Mouse (Mus musculus): ENCODE results near the gene Nxph4. TPM values are rescaled to one million over a fixed set of nuclear protein-coding genes. Genes with fewer than 3 reads are reported as not detected.
A peak's percentile ranks its signal among the peaks of the same experiment; 100 is the strongest.

Nxph4 gene
- 4.3 and 4.4 TPM in 2 replicates for polyA plus RNA-seq (2015; fragmentation: Nextera tagmentation; extraction: Ambion mirVana)

- ATAC-seq, result peak; percentile 38
- Histone ChIP-seq H3K27ac (ENCODE audit: low read length) (no peak within 1 kb of the TSS), H3K4me1 (ENCODE audit: control insufficient read depth, insufficient read depth, low read length) (peaks cover 14% of the 10 kb centered on the region), H3K9ac (ENCODE audit: low read depth, low read length) (peak within 1 kb of the TSS; percentile 59), H3K27me3 (replicated peaks; ENCODE audit: control insufficient read depth, insufficient read depth, low read length) (peaks cover 76% of the 10 kb centered on the region), H3K36me3 (ENCODE audit: control insufficient read depth, insufficient read depth, low read length) (peaks cover 5% of the 10 kb centered on the region; the same call in 1 of the 2 replicates), H3K4me2 (ENCODE audit: low read depth, low read length) (peak within 1 kb of the TSS; percentile 92), H3K4me3 (ENCODE audit: low read length) (peak within 1 kb of the TSS; percentile 56), H3K9me3 (ENCODE audit: control insufficient read depth, low read length) (no peaks in the 10 kb centered on the region)
- WGBS, result under 1% methylated on average over 70 of the region's 78 CpGs
Observed at GRCm38 (mm10) chr10:127534036-127534928, at the start of gene Nxph4. Gene Nxph4 (minus strand): TSS chr10:127534559.

GRCm38 (mm10) chr10:127583649-127584048 is 49.3 kb upstream of the Nxph4 start:
- no peak overlapping the region for H3K4me3 ChIP-seq (ENCODE audit: low read length)
- no peaks in the 10 kb centered on the region for H3K9me3 ChIP-seq (ENCODE audit: control insufficient read depth, low read length)
- H3K27ac ChIP-seq (ENCODE audit: low read length), result no peak overlapping the region
- H3K9ac ChIP-seq (ENCODE audit: low read depth, low read length), result no peak overlapping the region
- no peaks in the 10 kb centered on the region for H3K27me3 ChIP-seq (replicated peaks; ENCODE audit: control insufficient read depth, insufficient read depth, low read length)
- peaks cover 12% of the 10 kb centered on the region for H3K36me3 ChIP-seq (ENCODE audit: control insufficient read depth, insufficient read depth, low read length)
- no peak overlapping the region for H3K4me2 ChIP-seq (ENCODE audit: low read depth, low read length)
- peaks cover 2% of the 10 kb centered on the region; the same call in 1 of the 2 replicates for H3K4me1 ChIP-seq (ENCODE audit: control insufficient read depth, insufficient read depth, low read length)
- 60% methylated on average over 8 of the region's 8 CpGs for WGBS
- peak; percentile 82 for ATAC-seq

GRCm38 (mm10) chr10:127581291-127581690 is 46.9 kb upstream of the Nxph4 start:
- no peak for ATAC-seq
- Histone ChIP-seq H3K9me3 (ENCODE audit: control insufficient read depth, low read length) (no peaks in the 10 kb centered on the region), H3K27ac (ENCODE audit: low read length) (no peak overlapping the region), H3K4me2 (ENCODE audit: low read depth, low read length) (no peak overlapping the region), H3K9ac (ENCODE audit: low read depth, low read length) (no peak overlapping the region), H3K27me3 (replicated peaks; ENCODE audit: control insufficient read depth, insufficient read depth, low read length) (no peaks in the 10 kb centered on the region), H3K4me1 (ENCODE audit: control insufficient read depth, insufficient read depth, low read length) (peaks cover 2% of the 10 kb centered on the region; the same call in 1 of the 2 replicates), H3K36me3 (ENCODE audit: control insufficient read depth, insufficient read depth, low read length) (peaks cover 13% of the 10 kb centered on the region), H3K4me3 (ENCODE audit: low read length) (no peak overlapping the region)
- 92% methylated on average over 9 of the region's 9 CpGs for WGBS

DNA sequence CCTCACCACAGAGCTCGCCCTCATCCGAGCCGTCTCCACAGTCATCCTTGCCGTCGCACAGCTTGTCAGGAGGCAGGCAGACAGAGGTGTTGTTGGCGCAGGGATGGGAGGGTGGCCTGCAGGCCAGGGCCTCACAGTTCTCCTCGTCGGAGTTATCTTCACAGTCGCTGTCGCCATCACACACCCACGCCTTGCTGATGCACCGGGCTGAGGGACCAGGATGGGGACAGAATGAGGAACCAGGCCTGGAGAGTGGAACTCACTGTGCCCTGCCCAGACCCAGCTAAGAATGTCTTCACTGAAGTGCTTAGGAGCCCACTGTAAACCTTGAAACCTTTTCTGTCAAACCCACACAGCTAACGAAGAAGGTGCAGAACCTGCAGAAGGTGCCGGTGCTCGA is 43.6 kb upstream of the Nxph4 start:
- Histone ChIP-seq H3K9me3 (ENCODE audit: control insufficient read depth, low read length) (no peaks in the 10 kb centered on the region), H3K4me1 (ENCODE audit: control insufficient read depth, insufficient read depth, low read length) (no peaks in the 10 kb centered on the region; the same call in 1 of the 2 replicates), H3K4me3 (ENCODE audit: low read length) (no peak overlapping the region), H3K36me3 (ENCODE audit: control insufficient read depth, insufficient read depth, low read length) (peaks cover 27% of the 10 kb centered on the region), H3K4me2 (ENCODE audit: low read depth, low read length) (no peak overlapping the region), H3K9ac (ENCODE audit: low read depth, low read length) (no peak overlapping the region), H3K27me3 (replicated peaks; ENCODE audit: control insufficient read depth, insufficient read depth, low read length) (no peaks in the 10 kb centered on the region), H3K27ac (ENCODE audit: low read length) (no peak overlapping the region)
- WGBS, result 85% methylated on average over 15 of the region's 15 CpGs
- ATAC-seq, result no peak

DNA sequence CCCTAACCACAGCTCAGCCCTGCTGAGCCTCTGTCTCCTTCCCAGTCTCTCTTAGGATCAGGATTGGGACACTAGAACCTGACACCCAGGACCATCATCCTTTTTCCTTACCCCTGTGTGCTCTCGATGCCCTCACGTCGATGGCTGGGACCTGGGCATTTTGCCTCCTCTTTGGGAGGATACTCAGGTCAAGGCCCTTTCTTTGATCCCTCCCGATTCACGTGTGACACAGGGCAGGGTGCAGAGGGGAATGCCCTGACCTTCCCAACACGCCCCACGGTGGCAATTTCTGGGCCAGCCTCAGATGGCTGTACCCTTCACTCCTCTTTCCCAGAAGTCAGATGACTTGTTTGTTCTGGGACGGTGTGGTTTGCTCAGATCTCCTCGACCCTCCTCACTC is 42.8 kb upstream of the Nxph4 start:
- Histone ChIP-seq H3K27me3 (replicated peaks; ENCODE audit: control insufficient read depth, insufficient read depth, low read length) (no peaks in the 10 kb centered on the region), H3K9ac (ENCODE audit: low read depth, low read length) (no peak overlapping the region), H3K36me3 (ENCODE audit: control insufficient read depth, insufficient read depth, low read length) (peaks cover 32% of the 10 kb centered on the region), H3K9me3 (ENCODE audit: control insufficient read depth, low read length) (no peaks in the 10 kb centered on the region), H3K4me3 (ENCODE audit: low read length) (no peak overlapping the region), H3K4me2 (ENCODE audit: low read depth, low read length) (no peak overlapping the region), H3K27ac (ENCODE audit: low read length) (no peak overlapping the region), H3K4me1 (ENCODE audit: control insufficient read depth, insufficient read depth, low read length) (no peaks in the 10 kb centered on the region; the same call in 1 of the 2 replicates)
- no peak for ATAC-seq
- WGBS, result 86% methylated on average over 9 of the region's 9 CpGs

GRCm38 (mm10) chr10:127576381-127576961 is 42.1 kb upstream of the Nxph4 start:
- Histone ChIP-seq H3K4me2 (ENCODE audit: low read depth, low read length) (no peak overlapping the region), H3K9ac (ENCODE audit: low read depth, low read length) (no peak overlapping the region), H3K9me3 (ENCODE audit: control insufficient read depth, low read length) (no peaks in the 10 kb centered on the region), H3K36me3 (ENCODE audit: control insufficient read depth, insufficient read depth, low read length) (peaks cover 32% of the 10 kb centered on the region), H3K27me3 (replicated peaks; ENCODE audit: control insufficient read depth, insufficient read depth, low read length) (no peaks in the 10 kb centered on the region), H3K4me1 (ENCODE audit: control insufficient read depth, insufficient read depth, low read length) (no peaks in the 10 kb centered on the region; the same call in 1 of the 2 replicates), H3K27ac (ENCODE audit: low read length) (no peak overlapping the region), H3K4me3 (ENCODE audit: low read length) (no peak overlapping the region)
- peak; percentile 61 for ATAC-seq
- WGBS, result 60% methylated on average over 18 of the region's 18 CpGs

DNA sequence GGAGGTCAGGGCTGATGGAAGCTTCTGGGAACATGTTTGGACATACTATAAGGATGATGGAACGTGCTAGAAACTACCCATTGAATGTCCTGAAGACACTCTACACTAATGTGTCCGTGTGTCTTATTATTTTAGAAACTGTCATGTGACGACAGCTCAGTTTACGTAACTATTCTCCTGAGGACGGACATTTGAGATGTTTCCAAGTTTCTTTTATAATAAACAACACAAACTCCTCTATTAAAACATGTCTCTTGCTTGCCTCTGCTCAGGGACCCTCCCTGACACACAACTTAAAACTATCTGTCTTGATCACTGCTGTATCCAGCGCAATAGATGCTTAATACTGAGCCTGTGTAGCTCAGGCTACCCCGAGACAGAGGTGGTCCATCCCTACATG is 41.4 kb upstream of the Nxph4 start:
- no peak overlapping the region for H3K4me2 ChIP-seq (ENCODE audit: low read depth, low read length)
- H3K4me3 ChIP-seq (ENCODE audit: low read length), result no peak overlapping the region
- no peaks in the 10 kb centered on the region for H3K27me3 ChIP-seq (replicated peaks; ENCODE audit: control insufficient read depth, insufficient read depth, low read length)
- no peak overlapping the region for H3K9ac ChIP-seq (ENCODE audit: low read depth, low read length)
- ATAC-seq, result no peak
- H3K27ac ChIP-seq (ENCODE audit: low read length), result no peak overlapping the region
- WGBS, result 84% methylated on average over 7 of the region's 7 CpGs
- no peaks in the 10 kb centered on the region; the same call in 1 of the 2 replicates for H3K4me1 ChIP-seq (ENCODE audit: control insufficient read depth, insufficient read depth, low read length)
- no peaks in the 10 kb centered on the region for H3K9me3 ChIP-seq (ENCODE audit: control insufficient read depth, low read length)
- H3K36me3 ChIP-seq (ENCODE audit: control insufficient read depth, insufficient read depth, low read length), result peaks cover 35% of the 10 kb centered on the region

DNA sequence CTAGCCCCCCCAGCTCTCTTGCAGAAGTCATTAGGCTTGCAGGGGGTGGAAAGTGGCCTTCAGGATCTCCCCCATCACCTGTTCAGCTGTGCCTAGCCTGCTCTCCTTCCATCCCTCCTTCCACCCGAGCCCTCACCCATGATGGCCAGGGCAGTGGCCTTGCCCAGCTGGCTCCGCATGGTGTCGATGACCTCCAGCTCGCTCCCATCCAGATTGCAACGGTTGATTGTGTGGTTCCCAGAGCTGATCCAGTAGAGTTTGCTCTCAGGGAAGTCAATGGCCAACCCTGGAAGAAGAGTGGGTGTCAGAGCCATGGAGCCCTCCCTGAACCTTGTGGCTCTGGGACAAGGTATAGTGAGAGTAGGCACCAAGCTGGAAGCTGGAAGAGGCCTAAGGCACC is 37.9 kb upstream of the Nxph4 start:
- H3K4me1 ChIP-seq (ENCODE audit: control insufficient read depth, insufficient read depth, low read length), result peaks cover 7% of the 10 kb centered on the region
- no peak overlapping the region for H3K4me2 ChIP-seq (ENCODE audit: low read depth, low read length)
- ATAC-seq, result no peak
- no peak overlapping the region for H3K4me3 ChIP-seq (ENCODE audit: low read length)
- H3K27ac ChIP-seq (ENCODE audit: low read length), result no peak overlapping the region
- H3K27me3 ChIP-seq (replicated peaks; ENCODE audit: control insufficient read depth, insufficient read depth, low read length), result no peaks in the 10 kb centered on the region
- 91% methylated on average over 5 of the region's 5 CpGs for WGBS
- H3K9me3 ChIP-seq (ENCODE audit: control insufficient read depth, low read length), result no peaks in the 10 kb centered on the region
- H3K36me3 ChIP-seq (ENCODE audit: control insufficient read depth, insufficient read depth, low read length), result peaks cover 47% of the 10 kb centered on the region
- H3K9ac ChIP-seq (ENCODE audit: low read depth, low read length), result no peak overlapping the region

GRCm38 (mm10) chr10:127570937-127571641 is 36.7 kb upstream of the Nxph4 start:
- WGBS, result 86% methylated on average over 17 of the region's 17 CpGs
- Histone ChIP-seq H3K9me3 (ENCODE audit: control insufficient read depth, low read length) (no peaks in the 10 kb centered on the region), H3K4me1 (ENCODE audit: control insufficient read depth, insufficient read depth, low read length) (peaks cover 7% of the 10 kb centered on the region), H3K9ac (ENCODE audit: low read depth, low read length) (no peak overlapping the region), H3K36me3 (ENCODE audit: control insufficient read depth, insufficient read depth, low read length) (peaks cover 44% of the 10 kb centered on the region), H3K4me2 (ENCODE audit: low read depth, low read length) (no peak overlapping the region), H3K4me3 (ENCODE audit: low read length) (no peak overlapping the region), H3K27me3 (replicated peaks; ENCODE audit: control insufficient read depth, insufficient read depth, low read length) (no peaks in the 10 kb centered on the region), H3K27ac (ENCODE audit: low read length) (no peak overlapping the region)
- ATAC-seq, result no peak

All from intestine, embryonic 16.5 days (tissue).